Mouse (Mus musculus) embryonic fibroblast, embryonic 13.5 days (primary cell): ENCODE data around the gene Psmd1.

ENCODE experiments used
- CTCF ChIP-seq: IDR thresholded peaks from 2 replicates; pipeline ENCODE4 v1.5.1; 2011; ENCODE audit warnings: mild to moderate bottlenecking, control low read depth, low read length, moderate library complexity, borderline replicate concordance; ENCODE audit not compliant: insufficient read depth
- POLR2A ChIP-seq: IDR thresholded peaks from 2 replicates; pipeline ENCODE4 v1.6.1; 2011; ENCODE audit warnings: low read depth, mild to moderate bottlenecking, control low read depth, low read length, moderate library complexity

DNA sequence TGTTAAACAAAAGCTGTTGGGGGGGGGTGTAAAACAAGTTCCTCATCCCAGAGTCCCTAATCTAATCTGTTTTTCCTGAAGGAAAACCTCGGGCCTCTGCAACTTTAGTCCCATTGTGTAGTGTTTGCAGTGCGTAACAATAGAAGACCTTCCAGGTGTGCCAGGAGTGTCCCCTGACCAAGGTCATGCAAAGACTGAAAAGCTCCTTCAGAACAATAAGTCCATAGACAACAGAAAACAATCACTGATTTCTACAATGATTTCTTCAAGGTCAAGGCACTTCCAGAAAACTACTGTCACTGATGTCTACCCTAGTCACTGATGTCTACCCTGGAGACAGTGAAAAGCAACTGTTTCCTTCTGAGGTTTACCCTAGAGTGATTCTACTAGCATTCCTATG is 123.7 kb downstream of the Psmd1 start:
- no peak for TF ChIP-seq CTCF
- TF ChIP-seq POLR2A: no peak
